Mouse (Mus musculus) myocyte (in vitro differentiated cells): ENCODE measurements at regions not wholly inside any gene's neighbourhood (a gene's known extent, or its start where the extent isn't known, plus 50 kb on each side); places are given as distances from the start of the nearest gene placed in this dataset.

Experiments used
- MYOD1 ChIP-seq, 3 experiments: IDR thresholded peaks; one replicate each; pipeline ENCODE4 v1.6.1; 2011; ENCODE audit warnings: control low read depth in 2 of 3, low read depth in 2 of 3, mild to moderate bottlenecking in 2 of 3, moderate library complexity in 1 of 3; ENCODE audit not compliant: insufficient read length in 2 of 3, control insufficient read depth in 1 of 3
- POLR2A ChIP-seq: IDR thresholded peaks from one replicate; pipeline ENCODE4 v1.6.1; 2011; ENCODE audit warnings: low read depth, mild to moderate bottlenecking, control low read depth, moderate library complexity; ENCODE audit not compliant: insufficient read length
- POLR2AphosphoS2 ChIP-seq: IDR thresholded peaks from one replicate; pipeline ENCODE4 v1.6.1; 2011; ENCODE audit warnings: low read depth, control low read depth; ENCODE audit not compliant: insufficient read length

- TF ChIP-seq POLR2A (no peak), MYOD1 (IDR thresholded peaks at IDR 0.05; ENCODE audit: control insufficient read depth in 1 of 3, insufficient read length in 2 of 3, low read depth in 2 of 3) (no peak), POLR2AphosphoS2 (no peak)
Measured at GRCm38 (mm10) chr16:52892467-52893255, 438.8 kb upstream of the Alcam start.
